14 mouse cellular contexts compared by ENCODE assay signal in genomic region chr9:22786006-22786405, GRCm38 (mm10).
"Had no signal": no experiment of that assay in that cellular context is flagged by ENCODE, and none has a peak within 500 bp of the region (broad histone marks: within the 10 kb centered on the region; RNA-seq: fewer than 3 reads in every experiment).

No protein-coding gene starts in this region.

- H3K4me2 ChIP-seq: kidney, embryonic 15.5 days; limb, embryonic 12.5 days; liver, embryonic 15.5 days; midbrain, embryonic 13.5 days; neural tube, embryonic 15.5 days had no signal

- H3K36me3 ChIP-seq: kidney, embryonic 15.5 days; limb, embryonic 12.5 days; liver, embryonic 15.5 days; midbrain, embryonic 13.5 days; neural tube, embryonic 15.5 days had no signal

- H3K4me1 ChIP-seq: kidney, embryonic 15.5 days; liver, embryonic 15.5 days; midbrain, embryonic 13.5 days had no signal

- DNase-seq: kidney, postnatal 14 days; layer of hippocampus, postnatal 36 days; lung, adult 2 months; lung, postnatal 36 days; right cerebral cortex, postnatal 4 days; spleen, adult 18-20 months; thymus, adult 2 months; thymus, postnatal 25 days had no signal

- ATAC-seq: lung, postnatal 0 days; midbrain, embryonic 13.5 days had no signal

- H3K9ac ChIP-seq: kidney, embryonic 15.5 days; limb, embryonic 12.5 days; liver, embryonic 15.5 days; midbrain, embryonic 13.5 days; neural tube, embryonic 15.5 days had no signal

- H3K27me3 ChIP-seq: limb, embryonic 12.5 days; liver, embryonic 15.5 days; midbrain, embryonic 13.5 days; neural tube, embryonic 15.5 days had no signal

- H3K27ac ChIP-seq: kidney, embryonic 15.5 days; limb, embryonic 12.5 days; liver, embryonic 15.5 days; midbrain, embryonic 13.5 days; neural tube, embryonic 15.5 days had no signal

- H3K9me3 ChIP-seq: kidney, embryonic 15.5 days; limb, embryonic 12.5 days; liver, embryonic 15.5 days; midbrain, embryonic 13.5 days; neural tube, embryonic 15.5 days had no signal

- H3K4me3 ChIP-seq: kidney, embryonic 15.5 days; limb, embryonic 12.5 days; liver, embryonic 15.5 days; midbrain, embryonic 13.5 days; neural tube, embryonic 15.5 days had no signal
